Mouse (Mus musculus): Measurements from ENCODE around the gene Adora2a. TPM values are rescaled to one million over a fixed set of nuclear protein-coding genes. Genes with fewer than 3 reads are reported as not detected.
"Not testable (repeated sequence)": the region's sequence is repeated elsewhere in the genome, so short reads cannot be mapped to it uniquely, and the experiment has no call there.

The Adora2a gene
- 10 to 100 TPM; 16.1 to 36.3 TPM for polyA plus RNA-seq (2017; shearing (Covaris generic))

GRCm38 (mm10) chr10:75316872-75316907 lies at the start of gene Adora2a:
TSS of gene Adora2a (plus strand) at chr10:75316877.
- no peak for ATAC-seq

GRCm38 (mm10) chr10:75273020-75273419 lies 43.7 kb upstream of the Adora2a start:
- ATAC-seq, result no peak

GRCm38 (mm10) chr10:75276427-75277013 lies 40.2 kb upstream of the Adora2a start:
- ATAC-seq, result no peak

GRCm38 (mm10) chr10:75277501-75277900 lies 39.2 kb upstream of the Adora2a start:
- ATAC-seq, result peak; percentile 60

GRCm38 (mm10) chr10:75282648-75283047 lies 34.0 kb upstream of the Adora2a start:
- peak; percentile 94 for ATAC-seq

GRCm38 (mm10) chr10:75283821-75284220 lies 32.9 kb upstream of the Adora2a start:
- no peak for ATAC-seq

GRCm38 (mm10) chr10:75288579-75288978 lies 28.1 kb upstream of the Adora2a start:
- ATAC-seq, result no peak

GRCm38 (mm10) chr10:75289392-75289791 lies 27.3 kb upstream of the Adora2a start:
- peak; percentile 46 for ATAC-seq

GRCm38 (mm10) chr10:75290650-75291049 lies 26.0 kb upstream of the Adora2a start:
- ATAC-seq, result no peak

- ATAC-seq, result no peak
Observed at GRCm38 (mm10) chr10:75291338-75291737, 25.3 kb upstream of the Adora2a start.

- ATAC-seq, result not testable (repeated sequence)
Observed at GRCm38 (mm10) chr10:75292206-75292605, 24.5 kb upstream of the Adora2a start.

GRCm38 (mm10) chr10:75293288-75293687 lies 23.4 kb upstream of the Adora2a start:
- ATAC-seq, result no peak

- ATAC-seq, result no peak
Observed at GRCm38 (mm10) chr10:75294362-75294761, 22.3 kb upstream of the Adora2a start.

GRCm38 (mm10) chr10:75294926-75295325 lies 21.8 kb upstream of the Adora2a start:
- peak; percentile 15 for ATAC-seq

GRCm38 (mm10) chr10:75298608-75299007 lies 18.1 kb upstream of the Adora2a start:
- no peak for ATAC-seq

- peak; percentile 60 for ATAC-seq
Observed at GRCm38 (mm10) chr10:75299785-75300418, 16.8 kb upstream of the Adora2a start.

- ATAC-seq, result no peak
Observed at GRCm38 (mm10) chr10:75301195-75301806, 15.4 kb upstream of the Adora2a start.

GRCm38 (mm10) chr10:75301937-75302336 lies 14.7 kb upstream of the Adora2a start:
- ATAC-seq, result peak; percentile 15

GRCm38 (mm10) chr10:75302536-75302935 lies 14.1 kb upstream of the Adora2a start:
- ATAC-seq, result no peak

- ATAC-seq, result peak; percentile 50
Observed at GRCm38 (mm10) chr10:75303324-75304048, 13.2 kb upstream of the Adora2a start.

GRCm38 (mm10) chr10:75304049-75304405 lies 12.7 kb upstream of the Adora2a start:
- ATAC-seq, result no peak

- peak; percentile 21 for ATAC-seq
Observed at GRCm38 (mm10) chr10:75304413-75304812, 12.3 kb upstream of the Adora2a start.

GRCm38 (mm10) chr10:75307130-75307529 lies 9.5 kb upstream of the Adora2a start:
- ATAC-seq, result no peak

GRCm38 (mm10) chr10:75312361-75312760 lies 4.3 kb upstream of the Adora2a start:
- ATAC-seq, result no peak

Data from CD4-positive, CD25-positive, alpha-beta regulatory T cell, adult 4 months (primary cell).